Mouse (Mus musculus) ES-Bruce4 (cell line): ENCODE results near the gene Ptprg.

Source experiments
- CTCF ChIP-seq: IDR thresholded peaks from one replicate; pipeline ENCODE4 v1.8.1; 2011; ENCODE audit warnings: low read depth, low read length
- POLR2A ChIP-seq: IDR thresholded peaks from one replicate; pipeline ENCODE4 v1.8.1; 2011; ENCODE audit warnings: low read length; ENCODE audit not compliant: insufficient read depth

- TF ChIP-seq CTCF: no peak
- TF ChIP-seq POLR2A: no peak
Measured at GRCm38 (mm10) chr14:12025812-12026728, 472.7 kb downstream of the Ptprg start.
